Mouse (Mus musculus) embryo, embryonic 9.5 days (tissue): ENCODE measurements around the gene Olfr452.

Experiments used
- DNase-seq: peaks from one replicate; pipeline ENCODE4 v3.0.0-alpha.2; 2017; ENCODE audit errors: extremely low spot score

The Olfr452 gene

GRCm38 (mm10) chr6:42784793-42785192, at the start of gene Olfr452:
Gene Olfr452 (plus strand): TSS chr6:42785093.
- DNase-seq: no peak

DNA sequence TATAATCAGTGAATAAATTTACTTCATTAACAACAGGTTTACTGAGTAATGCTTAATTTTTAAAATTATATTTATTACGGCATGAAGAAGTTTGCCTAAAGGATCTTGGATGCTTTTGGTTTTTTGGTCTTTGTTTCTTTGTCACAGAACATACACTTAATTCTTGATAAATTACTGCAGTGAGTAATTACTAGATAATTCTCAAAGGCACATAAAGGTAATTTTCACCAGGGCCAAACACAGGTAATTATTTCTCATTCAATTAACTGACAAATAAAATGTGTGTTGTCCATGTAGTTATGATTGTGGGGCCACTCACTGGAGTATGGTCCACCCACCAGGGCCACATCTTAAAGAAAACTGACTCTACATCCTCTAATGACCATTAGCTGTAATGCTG, 45.8 kb upstream of the Olfr452 start, which contains the start of gene Olfr453:
Gene Olfr453 (plus strand): TSS at position 301 of the 400 bp plus-strand sequence.
- no peak for DNase-seq

- DNase-seq: no peak
Observed at GRCm38 (mm10) chr6:42742303-42742702, 42.6 kb upstream of the Olfr452 start.

DNA sequence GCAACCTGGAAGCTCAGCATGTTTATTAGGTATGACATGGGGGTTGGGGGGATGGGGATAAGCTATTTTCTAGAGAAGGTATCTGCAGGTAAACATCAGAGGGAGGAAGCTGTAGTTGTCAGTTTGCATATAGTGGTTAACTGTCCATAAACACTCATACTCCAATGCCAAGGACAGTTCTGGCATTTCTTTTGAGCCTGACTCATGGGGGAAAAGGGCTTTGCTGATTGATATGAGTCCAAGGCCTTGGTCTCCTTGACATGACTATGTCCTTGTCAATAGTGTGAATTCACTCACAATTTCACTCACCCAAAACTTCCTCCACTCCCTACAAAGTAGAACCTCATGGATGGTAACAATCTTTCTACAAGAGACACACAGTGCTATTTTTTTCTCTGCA, 37.0 kb upstream of the Olfr452 start:
- DNase-seq: no peak

- DNase-seq: no peak
Observed at GRCm38 (mm10) chr6:42756104-42756503, 28.8 kb upstream of the Olfr452 start, which contains the start of gene Olfr38. Gene Olfr38 (plus strand): TSS chr6:42756404.

GRCm38 (mm10) chr6:42777066-42777465, 7.8 kb upstream of the Olfr452 start:
- DNase-seq: no peak

- no peak for DNase-seq
Observed at GRCm38 (mm10) chr6:42790247-42790948, 5.5 kb downstream of the Olfr452 start.

- DNase-seq: no peak
Observed at GRCm38 (mm10) chr6:42790949-42791556, 6.2 kb downstream of the Olfr452 start.

- DNase-seq: no peak
Observed at GRCm38 (mm10) chr6:42794982-42795381, 10.1 kb downstream of the Olfr452 start.

DNA sequence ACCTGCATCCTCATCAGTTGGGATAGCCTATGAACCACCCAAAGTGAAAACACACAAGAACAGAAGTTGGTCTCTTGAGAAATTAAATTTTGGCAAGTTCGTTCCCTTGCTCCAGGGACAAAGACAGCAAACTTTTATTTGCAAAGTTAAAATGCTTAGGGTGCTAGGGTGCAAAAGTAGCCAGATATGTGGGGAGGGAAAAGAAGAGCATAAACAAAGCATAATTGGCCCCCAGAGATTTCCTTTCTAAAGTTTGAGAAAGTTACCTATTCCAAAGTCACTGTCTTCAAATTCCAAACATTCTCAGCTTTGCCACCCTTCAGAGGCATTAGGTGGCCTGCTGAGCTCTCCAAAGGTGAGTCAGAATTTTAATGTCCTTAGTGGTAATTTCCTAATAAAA, 26.7 kb downstream of the Olfr452 start, which contains the start of gene Olfr450:
Gene Olfr450 (plus strand): TSS at position 301 of the 400 bp plus-strand sequence.
- DNase-seq: no peak

- no peak for DNase-seq
Observed at GRCm38 (mm10) chr6:42834084-42834483, 49.2 kb downstream of the Olfr452 start, which contains the start of gene Olfr449. Gene Olfr449 (plus strand): TSS chr6:42834384.
